Mouse (Mus musculus): Measurements from ENCODE around the gene Pif1. TPM values are rescaled to one million over a fixed set of nuclear protein-coding genes. Genes with fewer than 3 reads are reported as not detected.

Pif1 gene
- polyA plus RNA-seq, 1 experiment from 2014 or later, result 17.4 TPM

Other genes with a start within 250 kb of the Pif1 start
- 9.8 and 10.9 TPM in 2 replicates for gene Pdcd7, start 241.1 kb upstream of the Pif1 start, polyA plus RNA-seq (2016; fragmentation: Nextera tagmentation; extraction: Ambion mirVana)
- gene Ubap1l, start 226.1 kb upstream of the Pif1 start, polyA plus RNA-seq (2016; fragmentation: Nextera tagmentation; extraction: Ambion mirVana), result not detected in 2 replicates
- 0.21 and 0.26 TPM in 2 replicates for gene Kbtbd13, start 195.5 kb upstream of the Pif1 start, polyA plus RNA-seq (2016; fragmentation: Nextera tagmentation; extraction: Ambion mirVana)
- 0.35 and 0.45 TPM in 2 replicates for gene Rasl12, start 188.7 kb upstream of the Pif1 start, polyA plus RNA-seq (2016; fragmentation: Nextera tagmentation; extraction: Ambion mirVana)
- gene Slc51b, start 164.2 kb upstream of the Pif1 start, polyA plus RNA-seq (2016; fragmentation: Nextera tagmentation; extraction: Ambion mirVana), result 0.32 TPM in 1 of 2 replicates, not detected in the other
- 11.7 and 12.9 TPM in 2 replicates for gene Mtfmt, start 151.4 kb upstream of the Pif1 start, polyA plus RNA-seq (2016; fragmentation: Nextera tagmentation; extraction: Ambion mirVana)
- gene Spg21, start 126.2 kb upstream of the Pif1 start, polyA plus RNA-seq (2016; fragmentation: Nextera tagmentation; extraction: Ambion mirVana), result 29.9 and 31.1 TPM in 2 replicates
- gene Ankdd1a, start 67.0 kb upstream of the Pif1 start, polyA plus RNA-seq (2016; fragmentation: Nextera tagmentation; extraction: Ambion mirVana), result not detected in 2 replicates
- gene Plekho2, start 7.1 kb upstream of the Pif1 start, polyA plus RNA-seq (2016; fragmentation: Nextera tagmentation; extraction: Ambion mirVana), result 37.2 and 39.1 TPM in 2 replicates
- 19.2 and 19.3 TPM in 2 replicates for gene Rbpms2, start 42.5 kb downstream of the Pif1 start, polyA plus RNA-seq (2016; fragmentation: Nextera tagmentation; extraction: Ambion mirVana)
- gene Oaz2, start 80.8 kb downstream of the Pif1 start, polyA plus RNA-seq (2016; fragmentation: Nextera tagmentation; extraction: Ambion mirVana), result 70.3 and 71.0 TPM in 2 replicates
- gene Zfp609, start 240.4 kb downstream of the Pif1 start, polyA plus RNA-seq (2016; fragmentation: Nextera tagmentation; extraction: Ambion mirVana), result 3.3 and 3.8 TPM in 2 replicates

Measured in liver, embryonic 12.5 days (tissue).